Mouse (Mus musculus): ENCODE data around the gene Gm42791.

Gene Gm42791

DNA sequence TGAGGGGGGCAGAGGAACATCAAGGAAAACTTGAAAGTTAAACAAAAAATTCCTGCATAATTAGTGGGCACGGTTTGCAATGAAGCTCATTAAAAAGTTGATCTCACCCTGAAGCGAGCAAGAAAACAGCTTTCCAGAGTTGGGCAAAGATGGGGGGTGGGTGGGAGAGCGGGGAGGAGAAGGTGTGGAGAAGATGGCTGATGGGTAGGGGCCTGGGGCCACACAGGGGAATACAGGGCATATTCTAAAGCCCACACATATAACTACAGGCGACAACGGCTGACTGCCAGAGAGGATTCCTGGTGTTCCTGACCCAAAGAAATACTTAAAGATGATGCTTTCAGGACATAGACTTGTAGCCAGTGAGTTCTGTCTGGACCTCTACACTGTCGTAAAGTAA is 131.5 kb downstream of the Gm42791 start:
- no peak for DNase-seq

DNA sequence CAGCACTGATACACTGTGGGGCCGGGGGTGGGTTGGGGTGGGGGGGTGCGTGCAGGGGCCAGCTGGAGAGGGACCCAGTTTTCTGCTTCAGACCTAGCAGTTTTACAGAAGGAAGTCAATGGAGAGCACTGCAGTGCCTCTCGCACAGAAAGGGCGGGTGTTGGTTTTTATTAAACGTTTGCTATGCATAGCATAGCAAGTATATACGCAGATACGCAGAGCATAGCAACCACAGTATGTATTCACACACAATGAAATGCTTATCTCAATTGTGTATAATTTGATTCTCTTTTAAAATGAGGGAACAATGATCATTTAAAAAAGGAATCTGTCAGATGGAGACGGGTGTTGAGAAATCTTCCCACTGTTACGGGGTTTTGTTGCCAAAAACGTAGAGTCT is 132.1 kb downstream of the Gm42791 start:
- no peak for DNase-seq

DNA sequence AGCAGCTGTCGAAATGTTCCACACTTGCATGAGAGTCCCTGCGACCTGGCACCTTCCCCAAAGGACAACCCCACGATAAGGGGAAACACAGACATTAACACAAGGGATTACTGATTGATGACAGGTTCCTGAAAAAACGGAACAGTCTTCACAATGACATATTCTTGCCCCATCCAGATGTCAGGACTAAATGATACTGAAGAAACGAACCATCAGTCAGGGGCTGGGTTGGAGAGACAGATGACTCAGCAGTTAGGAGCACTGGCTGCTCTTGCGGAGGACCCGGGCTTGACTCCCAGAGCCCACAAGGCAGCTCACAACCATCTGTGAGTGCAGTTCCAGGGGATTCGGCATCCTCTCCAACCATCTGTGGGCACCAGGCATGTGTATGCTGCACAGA is 132.8 kb downstream of the Gm42791 start:
- no peak for DNase-seq

DNA sequence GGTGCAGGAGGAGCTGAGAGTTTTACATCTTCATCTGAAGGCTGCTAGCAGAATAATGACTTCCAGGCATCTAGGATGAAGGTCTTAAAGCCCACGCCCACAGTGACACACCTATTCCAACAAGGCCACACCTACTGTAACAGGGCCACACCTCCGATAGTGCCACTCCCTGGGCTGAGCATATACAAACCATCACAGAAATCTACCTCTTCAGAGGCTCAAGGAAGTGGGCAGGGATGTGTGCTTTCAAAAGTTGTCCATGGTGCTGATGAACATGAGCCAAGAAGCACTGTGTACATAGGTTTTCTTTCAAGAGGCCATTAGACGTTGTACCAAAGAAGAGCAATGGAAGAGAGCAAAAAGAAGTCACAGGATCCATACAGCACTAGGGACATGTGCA is 137.4 kb downstream of the Gm42791 start:
- no peak for DNase-seq

DNA sequence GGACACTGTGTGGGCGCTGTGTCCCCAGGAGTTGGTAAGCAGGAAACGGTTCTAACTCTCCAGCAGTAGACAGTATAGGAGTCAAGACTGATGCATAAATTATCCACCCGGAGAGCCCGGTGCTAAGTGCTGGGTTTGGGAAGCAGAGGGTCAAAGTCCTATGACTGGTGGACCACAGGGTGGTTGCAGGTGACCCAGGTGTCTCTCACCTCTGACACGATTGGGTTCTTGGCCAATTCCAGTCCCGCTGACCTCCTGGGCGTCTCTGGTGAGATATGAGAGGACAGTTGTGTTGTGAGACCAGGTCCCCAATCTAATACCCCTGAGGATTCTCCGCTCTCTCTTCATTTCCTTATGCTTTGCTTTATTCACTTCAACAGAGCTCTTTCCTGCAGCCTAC is 139.9 kb downstream of the Gm42791 start:
- no peak for DNase-seq

DNA sequence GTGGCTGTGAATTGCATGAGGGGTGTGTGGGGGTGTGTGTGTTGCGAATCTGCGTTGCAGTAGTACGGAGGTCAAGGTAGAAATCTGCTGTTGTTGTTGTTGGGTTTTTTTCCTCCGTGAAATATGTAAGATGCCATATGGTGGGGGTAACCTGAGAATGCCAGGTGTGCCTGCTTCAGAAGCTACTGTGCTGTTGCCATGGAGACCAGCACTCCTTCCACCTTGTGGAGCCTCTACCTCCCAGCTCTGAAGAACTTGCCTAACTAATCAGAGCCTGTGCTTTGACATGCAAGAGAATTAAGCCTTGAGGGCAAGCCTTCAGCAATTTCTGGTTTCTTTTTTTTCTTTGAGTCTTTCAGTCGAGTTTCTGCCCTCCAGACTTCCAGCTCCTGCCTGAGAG is 140.8 kb downstream of the Gm42791 start:
- no peak for DNase-seq

DNA sequence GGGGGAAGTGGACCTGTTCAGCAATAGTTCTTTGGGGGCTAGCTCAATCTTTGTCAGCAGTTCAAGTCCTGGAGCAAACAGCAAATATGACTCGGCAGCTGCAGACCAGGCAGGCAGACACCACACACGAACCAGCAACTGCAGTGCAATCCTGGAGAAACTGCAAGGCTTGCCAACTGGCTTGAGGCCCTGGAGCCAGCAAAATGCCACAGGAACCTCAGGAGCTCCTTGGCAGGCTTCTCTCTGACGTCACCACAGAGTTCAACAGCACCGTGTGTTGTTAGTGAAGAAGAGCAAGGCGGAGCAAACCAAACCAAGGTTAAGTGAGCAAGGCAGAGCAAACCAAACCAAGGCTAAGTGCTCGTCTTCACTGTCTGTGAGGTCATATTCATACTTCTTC is 145.4 kb downstream of the Gm42791 start:
- no peak for DNase-seq

DNA sequence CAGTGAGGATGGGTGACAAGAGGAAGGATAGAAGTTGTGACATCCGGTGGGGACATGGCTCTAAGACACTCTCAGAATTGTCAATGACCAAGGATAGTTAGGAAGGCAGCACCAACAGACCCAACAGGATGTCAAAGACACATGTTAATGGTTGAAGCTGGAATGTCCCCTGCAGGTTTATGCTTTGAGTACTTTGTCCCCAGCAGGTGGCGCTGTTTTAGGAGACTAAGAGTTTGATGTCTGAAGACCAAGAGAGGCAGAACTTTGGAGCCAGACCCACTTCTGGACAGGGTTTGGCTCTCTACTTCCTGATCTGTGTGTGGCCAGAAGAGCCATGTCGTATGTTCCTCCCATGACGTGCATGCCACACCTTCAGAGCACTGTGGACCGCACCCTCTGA is 147.9 kb downstream of the Gm42791 start:
- DNase-seq: no peak
